Mouse (Mus musculus): ENCODE results near the gene Abcd4.

Gene Abcd4

GRCm38 (mm10) chr12:84616977-84617630, at the start of gene Abcd4:
Gene Abcd4 (minus strand): TSS chr12:84617413.
- peak; percentile 95 for DNase-seq

GRCm38 (mm10) chr12:84653912-84654311, 36.7 kb upstream of the Abcd4 start:
- DNase-seq, result no peak

GRCm38 (mm10) chr12:84650234-84650633, 33.0 kb upstream of the Abcd4 start:
- no peak for DNase-seq

GRCm38 (mm10) chr12:84640654-84641053, 23.4 kb upstream of the Abcd4 start, which contains the start of gene Vrtn:
Gene Vrtn (plus strand): TSS chr12:84641019.
- no peak for DNase-seq

GRCm38 (mm10) chr12:84640253-84640652, 23.0 kb upstream of the Abcd4 start:
- DNase-seq, result no peak

GRCm38 (mm10) chr12:84631867-84632266, 14.7 kb upstream of the Abcd4 start:
- DNase-seq, result no peak

GRCm38 (mm10) chr12:84625116-84625515, 7.9 kb upstream of the Abcd4 start:
- DNase-seq, result no peak

- no peak for DNase-seq
Observed at GRCm38 (mm10) chr12:84624601-84625000, 7.4 kb upstream of the Abcd4 start.

GRCm38 (mm10) chr12:84620975-84621374, 3.8 kb upstream of the Abcd4 start:
- DNase-seq, result no peak

- DNase-seq, result no peak
Observed at GRCm38 (mm10) chr12:84617663-84618062, 450 bp upstream of the Abcd4 start.

- no peak for DNase-seq
Observed at GRCm38 (mm10) chr12:84614524-84614923, 2.7 kb downstream of the Abcd4 start.

- no peak for DNase-seq
Observed at GRCm38 (mm10) chr12:84614001-84614400, 3.2 kb downstream of the Abcd4 start.

- DNase-seq, result no peak
Observed at GRCm38 (mm10) chr12:84612518-84612917, 4.7 kb downstream of the Abcd4 start.

- DNase-seq, result no peak
Observed at GRCm38 (mm10) chr12:84611718-84612117, 5.5 kb downstream of the Abcd4 start.

GRCm38 (mm10) chr12:84605860-84606259, 11.4 kb downstream of the Abcd4 start:
- no peak for DNase-seq

GRCm38 (mm10) chr12:84604001-84604400, 13.2 kb downstream of the Abcd4 start:
- DNase-seq, result no peak

- DNase-seq, result no peak
Observed at GRCm38 (mm10) chr12:84598324-84598723, 18.9 kb downstream of the Abcd4 start.

- peak; percentile 66 to 67 for DNase-seq
Observed at GRCm38 (mm10) chr12:84589825-84590761, 27.1 kb downstream of the Abcd4 start.

- DNase-seq, result no peak
Observed at GRCm38 (mm10) chr12:84581285-84581684, 35.9 kb downstream of the Abcd4 start.

- DNase-seq, result no peak
Observed at GRCm38 (mm10) chr12:84578440-84578770, 38.8 kb downstream of the Abcd4 start.

- DNase-seq, result no peak
Observed at GRCm38 (mm10) chr12:84577768-84578439, 39.3 kb downstream of the Abcd4 start.

GRCm38 (mm10) chr12:84573094-84573493, 44.1 kb downstream of the Abcd4 start:
- no peak for DNase-seq

- DNase-seq, result no peak
Observed at GRCm38 (mm10) chr12:84572341-84572720, 44.9 kb downstream of the Abcd4 start.
